Mouse (Mus musculus): ENCODE results near the gene Ksr1. TPM values are rescaled to one million over a fixed set of nuclear protein-coding genes. Genes with fewer than 3 reads are reported as not detected.

Ksr1 gene
- polyA plus RNA-seq, 1 experiment from 2014 or later, result 3.8 TPM

DNA sequence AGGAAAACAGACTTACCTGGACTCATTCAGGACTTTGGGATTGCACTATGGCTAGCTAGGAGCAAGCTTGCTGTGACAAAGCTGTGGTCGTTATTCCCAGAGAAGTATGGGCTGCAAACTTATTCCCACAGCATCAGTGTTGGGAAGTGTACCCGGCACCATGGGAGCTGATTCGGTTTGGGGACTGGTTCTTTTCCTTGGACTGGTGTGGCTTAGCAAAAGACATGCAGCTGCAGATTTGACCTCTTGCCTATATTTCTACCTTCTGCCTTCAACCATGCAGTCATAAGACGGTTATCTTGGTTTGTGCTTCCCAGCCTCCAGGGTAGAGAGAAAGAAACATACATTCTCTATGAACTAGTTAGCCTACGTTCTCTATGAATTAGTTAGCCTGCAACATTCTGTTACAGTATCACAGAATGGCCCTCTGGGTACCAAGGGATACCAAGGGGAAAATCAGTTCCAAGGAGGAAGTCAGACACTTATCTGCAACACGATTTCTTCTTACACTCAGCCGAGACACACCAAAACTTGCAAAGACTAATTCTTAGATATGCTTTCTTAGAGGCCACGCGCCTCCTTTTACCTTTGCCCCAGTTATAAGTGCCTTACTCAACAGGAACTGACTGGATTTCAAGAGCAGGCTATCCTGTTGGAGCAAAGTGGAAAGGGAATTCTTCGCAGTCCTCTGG lies 159.8 kb downstream of the Ksr1 start:
- no peak overlapping the region for H3K27ac ChIP-seq (ENCODE audit: low read length)
- WGBS, result 89% methylated on average over 10 of the region's 10 CpGs

GRCm38 (mm10) chr11:78985505-78985904 lies 160.7 kb downstream of the Ksr1 start:
- Histone ChIP-seq H3K9me3 (ENCODE audit: low read length) (peaks cover 7% of the 10 kb centered on the region; the same call in 1 of the 2 replicates), H3K27ac (ENCODE audit: low read length) (no peak overlapping the region), H3K27me3 (ENCODE audit: insufficient read depth, low read length) (no peaks in the 10 kb centered on the region), H3K4me1 (ENCODE audit: insufficient read depth, low read length) (0 out of 2 replicates have a peak, but pooled peaks cover 5% of the 10 kb centered on the region), H3K4me2 (replicated peaks; ENCODE audit: low read depth, low read length) (no peak overlapping the region), H3K9ac (replicated peaks; ENCODE audit: low read length) (no peak overlapping the region), H3K4me3 (ENCODE audit: low read length) (no peak overlapping the region), H3K36me3 (ENCODE audit: insufficient read depth, low read length) (no peaks in the 10 kb centered on the region)
- no peak for ATAC-seq (ENCODE audit: low FRiP score, low TSS enrichment)

More for the DNA sequence above, 159.8 kb downstream of the Ksr1 start:
- H3K9ac ChIP-seq (replicated peaks; ENCODE audit: low read length), result no peak overlapping the region
- H3K9me3 ChIP-seq (ENCODE audit: low read length), result peaks cover 7% of the 10 kb centered on the region; the same call in 1 of the 2 replicates
- no peak for ATAC-seq (ENCODE audit: low FRiP score, low TSS enrichment)
- H3K36me3 ChIP-seq (ENCODE audit: insufficient read depth, low read length), result no peaks in the 10 kb centered on the region
- no peaks in the 10 kb centered on the region for H3K27me3 ChIP-seq (ENCODE audit: insufficient read depth, low read length)
- H3K4me1 ChIP-seq (ENCODE audit: insufficient read depth, low read length), result 0 out of 2 replicates have a peak, but pooled peaks cover 5% of the 10 kb centered on the region
- no peak overlapping the region for H3K4me2 ChIP-seq (replicated peaks; ENCODE audit: low read depth, low read length)
- no peak overlapping the region for H3K4me3 ChIP-seq (ENCODE audit: low read length)

- no peaks in the 10 kb centered on the region for H3K36me3 ChIP-seq (ENCODE audit: insufficient read depth, low read length)
- H3K27me3 ChIP-seq (ENCODE audit: insufficient read depth, low read length), result no peaks in the 10 kb centered on the region
- H3K9ac ChIP-seq (replicated peaks; ENCODE audit: low read length), result peak within 1 kb of the TSS; percentile 9; the same call in 1 of the 2 replicates
- no peak within 1 kb of the TSS; the same call in 1 of the 2 replicates for H3K27ac ChIP-seq (ENCODE audit: low read length)
- 46% methylated on average over 10 of the region's 10 CpGs for WGBS
- H3K4me3 ChIP-seq (ENCODE audit: low read length), result peak within 1 kb of the TSS; percentile 16
- H3K4me1 ChIP-seq (ENCODE audit: insufficient read depth, low read length), result 0 out of 2 replicates have a peak, but pooled peaks cover 5% of the 10 kb centered on the region
- H3K9me3 ChIP-seq (ENCODE audit: low read length), result peaks cover 2% of the 10 kb centered on the region; the same call in 1 of the 2 replicates
- H3K4me2 ChIP-seq (replicated peaks; ENCODE audit: low read depth, low read length), result peak within 1 kb of the TSS; percentile 48
- peak; percentile 94 for ATAC-seq (ENCODE audit: low FRiP score, low TSS enrichment)
Measured at GRCm38 (mm10) chr11:78984483-78985177, 161.6 kb downstream of the Ksr1 start, which contains the start of gene Lgals9. Lgals9 (minus strand) TSS chr11:78984946.

- peak overlapping the region; percentile 16; the same call in 1 of the 2 replicates for H3K4me3 ChIP-seq (ENCODE audit: low read length)
- H3K9ac ChIP-seq (replicated peaks; ENCODE audit: low read length), result no peak overlapping the region; the same call in 1 of the 2 replicates
Measured at GRCm38 (mm10) chr11:78983539-78983938, 162.7 kb downstream of the Ksr1 start.

GRCm38 (mm10) chr11:78982513-78983291 lies 163.5 kb downstream of the Ksr1 start:
- Histone ChIP-seq H3K9me3 (ENCODE audit: low read length) (no peaks in the 10 kb centered on the region), H3K9ac (replicated peaks; ENCODE audit: low read length) (no peak overlapping the region), H3K36me3 (ENCODE audit: insufficient read depth, low read length) (no peaks in the 10 kb centered on the region), H3K27me3 (ENCODE audit: insufficient read depth, low read length) (no peaks in the 10 kb centered on the region), H3K4me2 (replicated peaks; ENCODE audit: low read depth, low read length) (no peak overlapping the region), H3K27ac (ENCODE audit: low read length) (no peak overlapping the region), H3K4me1 (ENCODE audit: insufficient read depth, low read length) (0 out of 2 replicates have a peak, but pooled peaks cover 5% of the 10 kb centered on the region), H3K4me3 (ENCODE audit: low read length) (no peak overlapping the region)
- no peak for ATAC-seq (ENCODE audit: low FRiP score, low TSS enrichment)
- WGBS, result 76% methylated on average over 12 of the region's 12 CpGs

More at GRCm38 (mm10) chr11:78983539-78983938, 162.7 kb downstream of the Ksr1 start:
- 0 out of 2 replicates have a peak, but pooled peaks cover 5% of the 10 kb centered on the region for H3K4me1 ChIP-seq (ENCODE audit: insufficient read depth, low read length)
- no peaks in the 10 kb centered on the region for H3K36me3 ChIP-seq (ENCODE audit: insufficient read depth, low read length)
- H3K27ac ChIP-seq (ENCODE audit: low read length), result no peak overlapping the region
- no peaks in the 10 kb centered on the region for H3K27me3 ChIP-seq (ENCODE audit: insufficient read depth, low read length)
- no peak for ATAC-seq (ENCODE audit: low FRiP score, low TSS enrichment)
- no peaks in the 10 kb centered on the region for H3K9me3 ChIP-seq (ENCODE audit: low read length)
- WGBS, result 87% methylated on average over 7 of the region's 7 CpGs
- H3K4me2 ChIP-seq (replicated peaks; ENCODE audit: low read depth, low read length), result peak overlapping the region; percentile 48

GRCm38 (mm10) chr11:78982042-78982441 lies 164.2 kb downstream of the Ksr1 start:
- 68% methylated on average over 2 of the region's 2 CpGs for WGBS
- Histone ChIP-seq H3K36me3 (ENCODE audit: insufficient read depth, low read length) (no peaks in the 10 kb centered on the region), H3K4me2 (replicated peaks; ENCODE audit: low read depth, low read length) (no peak overlapping the region), H3K9ac (replicated peaks; ENCODE audit: low read length) (no peak overlapping the region), H3K27me3 (ENCODE audit: insufficient read depth, low read length) (no peaks in the 10 kb centered on the region), H3K4me1 (ENCODE audit: insufficient read depth, low read length) (0 out of 2 replicates have a peak, but pooled peaks cover 5% of the 10 kb centered on the region), H3K27ac (ENCODE audit: low read length) (no peak overlapping the region), H3K9me3 (ENCODE audit: low read length) (no peaks in the 10 kb centered on the region), H3K4me3 (ENCODE audit: low read length) (no peak overlapping the region)
- ATAC-seq (ENCODE audit: low FRiP score, low TSS enrichment), result no peak

DNA sequence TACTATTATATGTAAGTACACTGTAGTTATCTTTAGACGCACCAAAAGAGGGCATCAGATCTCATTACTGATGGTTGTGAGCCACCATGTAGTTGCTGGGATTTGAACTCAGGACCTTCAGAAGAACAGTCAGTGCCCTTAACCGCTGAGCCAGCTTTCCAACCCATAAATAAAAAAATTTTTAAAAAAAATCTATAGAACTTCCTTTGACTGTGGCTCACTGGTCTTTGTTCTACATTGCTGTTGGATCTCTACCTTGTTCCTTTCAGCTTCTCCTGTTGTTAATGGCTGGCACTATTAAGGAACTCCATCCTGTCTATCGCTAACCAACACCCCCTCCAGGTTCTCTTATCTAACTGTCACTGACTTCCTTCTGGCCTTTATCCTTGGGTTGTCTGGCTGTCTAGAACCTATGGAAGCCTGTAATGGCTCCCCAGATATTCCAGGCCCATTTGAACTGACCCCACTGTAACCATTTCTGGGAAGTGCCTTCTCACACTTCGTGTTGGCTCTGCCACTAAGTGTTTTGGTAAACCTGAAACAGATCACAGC lies 166.0 kb downstream of the Ksr1 start:
- H3K4me3 ChIP-seq (ENCODE audit: low read length), result no peak overlapping the region
- H3K36me3 ChIP-seq (ENCODE audit: insufficient read depth, low read length), result no peaks in the 10 kb centered on the region
- no peaks in the 10 kb centered on the region for H3K9me3 ChIP-seq (ENCODE audit: low read length)
- H3K4me1 ChIP-seq (ENCODE audit: insufficient read depth, low read length), result 0 out of 2 replicates have a peak, but pooled peaks cover 4% of the 10 kb centered on the region
- no peak overlapping the region for H3K27ac ChIP-seq (ENCODE audit: low read length)
- H3K4me2 ChIP-seq (replicated peaks; ENCODE audit: low read depth, low read length), result no peak overlapping the region
- no peaks in the 10 kb centered on the region for H3K27me3 ChIP-seq (ENCODE audit: insufficient read depth, low read length)
- no peak overlapping the region for H3K9ac ChIP-seq (replicated peaks; ENCODE audit: low read length)
- 80% methylated on average over 4 of the region's 4 CpGs for WGBS
- ATAC-seq (ENCODE audit: low FRiP score, low TSS enrichment), result no peak

GRCm38 (mm10) chr11:78978176-78979019 lies 167.8 kb downstream of the Ksr1 start:
- Histone ChIP-seq H3K27me3 (ENCODE audit: insufficient read depth, low read length) (no peaks in the 10 kb centered on the region), H3K4me3 (ENCODE audit: low read length) (no peak overlapping the region), H3K36me3 (ENCODE audit: insufficient read depth, low read length) (no peaks in the 10 kb centered on the region), H3K4me2 (replicated peaks; ENCODE audit: low read depth, low read length) (no peak overlapping the region), H3K27ac (ENCODE audit: low read length) (no peak overlapping the region), H3K9me3 (ENCODE audit: low read length) (no peaks in the 10 kb centered on the region), H3K4me1 (ENCODE audit: insufficient read depth, low read length) (0 out of 2 replicates have a peak, but pooled peaks cover under 1% of the 10 kb centered on the region), H3K9ac (replicated peaks; ENCODE audit: low read length) (no peak overlapping the region)
- WGBS, result 81% methylated on average over 12 of the region's 12 CpGs
- no peak for ATAC-seq (ENCODE audit: low FRiP score, low TSS enrichment)
